Mouse (Mus musculus) midbrain, embryonic 16.5 days (tissue): ENCODE measurements around the gene Abtb2. TPM values are rescaled to one million over a fixed set of nuclear protein-coding genes. Genes with fewer than 3 reads are reported as not detected.
A peak's percentile ranks its signal among the peaks of the same experiment; 100 is the strongest.

Experiments used
- ATAC-seq: fragments of 200-750 bp; cut with Nextera tagmentation; 2 replicates; pipeline ENCODE4 v1.8.0; 2017; ENCODE audit warnings: moderate TSS enrichment
- H3K27ac ChIP-seq: fragments of 300-500 bp; sonication (generic); 2 replicates; pipeline ENCODE4 v1.5.1; 2014; ENCODE audit warnings: mild to moderate bottlenecking, low read length, mixed read lengths
- H3K27me3 ChIP-seq: fragments of 300-500 bp; sonication (generic); 2 replicates; pipeline ENCODE4 v1.6.1; 2014; ENCODE audit warnings: low read depth, low read length, mixed read lengths; ENCODE audit not compliant: control insufficient read depth, insufficient read depth
- H3K36me3 ChIP-seq: fragments of 300-500 bp; sonication (generic); 2 replicates; pipeline ENCODE4 v1.6.1; 2014; ENCODE audit warnings: mild to moderate bottlenecking, low read length, moderate library complexity, mixed read lengths; ENCODE audit not compliant: control insufficient read depth, insufficient read depth
- H3K4me1 ChIP-seq: fragments of 300-500 bp; sonication (generic); 2 replicates; pipeline ENCODE4 v1.6.1; 2014; ENCODE audit warnings: mild to moderate bottlenecking, low read length, mixed read lengths; ENCODE audit not compliant: control insufficient read depth, insufficient read depth
- H3K4me2 ChIP-seq: fragments of 300-500 bp; sonication (generic); 2 replicates; pipeline ENCODE4 v1.6.1; 2014; ENCODE audit warnings: mild to moderate bottlenecking, low read length, mixed read lengths
- H3K4me3 ChIP-seq: fragments of 300-500 bp; sonication (generic); 2 replicates; pipeline ENCODE4 v1.5.1; 2014; ENCODE audit warnings: low read depth, mild to moderate bottlenecking, low read length, moderate library complexity, mixed read lengths
- H3K9ac ChIP-seq: fragments of 300-500 bp; sonication (generic); 2 replicates; pipeline ENCODE4 v1.6.1; 2014; ENCODE audit warnings: low read depth, low read length, mixed read lengths
- H3K9me3 ChIP-seq: fragments of 300-500 bp; sonication (generic); replicated peaks from 2 replicates; pipeline ENCODE4 v1.6.1; 2014; ENCODE audit warnings: mild to moderate bottlenecking, low read length, mixed read lengths; ENCODE audit not compliant: control insufficient read depth, poor library complexity, severe bottlenecking
- WGBS: fragments of 180-500 bp; shearing (Covaris S2); extraction: QIAGEN DNeasy Blood & Tissue Kit; methylation state at CpG from one replicate; pipeline ENCODE4 v1.1.7; 2014; 5-methylcytosine and 5-hydroxymethylcytosine counted together
- polyA plus RNA-seq: library from polyadenylated mRNA; unstranded; fragments of >200 nt; fragmentation: Nextera tagmentation; extraction: Ambion mirVana; gene quantifications from 2 replicates; pipeline ENCODE4 v1.2.1, GENCODE M21; 2015

The Abtb2 gene
- polyA plus RNA-seq, 1 experiment from 2014 or later = 8.7 TPM

DNA sequence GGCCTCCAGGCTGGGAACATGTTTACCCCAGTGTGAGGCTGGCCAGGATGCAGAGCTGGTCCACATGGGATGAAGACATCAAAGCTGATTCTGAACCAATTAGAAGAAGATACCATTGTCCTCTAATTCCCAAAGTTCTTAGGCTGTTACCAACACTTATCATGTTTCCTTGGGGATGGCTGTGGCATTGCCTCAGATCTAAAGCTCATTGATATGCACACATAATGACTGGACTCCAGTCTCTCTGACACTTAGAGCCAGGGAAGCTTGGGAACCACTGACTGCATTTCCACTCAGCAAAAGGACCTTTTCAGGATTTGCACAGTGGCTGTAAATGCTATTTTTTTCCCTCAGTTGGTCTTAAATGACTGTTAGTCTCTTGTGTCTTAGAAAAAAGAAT lies 52.3 kb downstream of the Abtb2 start:
- no peak; the same call in 1 of the 2 replicates for ATAC-seq
- no peak overlapping the region for H3K27ac ChIP-seq
- no peak overlapping the region for H3K9ac ChIP-seq

DNA sequence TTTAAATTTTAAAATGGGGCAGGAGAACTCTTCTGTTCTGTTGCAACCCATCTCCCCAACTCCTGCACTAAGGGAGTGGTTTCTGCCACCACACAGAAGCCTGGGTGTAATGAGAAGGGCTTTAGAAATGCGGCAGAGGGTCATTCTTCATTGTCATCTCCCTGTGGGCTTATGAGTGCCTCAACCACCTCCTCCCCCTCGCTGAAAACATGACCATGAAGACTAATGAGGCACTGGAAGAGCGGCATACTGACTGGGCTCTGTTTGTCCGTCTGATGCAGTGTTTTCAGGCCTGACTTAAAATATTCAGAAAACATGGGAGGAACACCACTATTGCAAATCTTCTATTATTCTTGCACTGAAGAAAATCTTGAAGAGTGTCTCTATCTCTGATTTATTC lies 56.8 kb downstream of the Abtb2 start:
- no peaks in the 10 kb centered on the region for H3K9me3 ChIP-seq
- H3K27ac ChIP-seq = no peak overlapping the region
- H3K9ac ChIP-seq = no peak overlapping the region
- H3K36me3 ChIP-seq = no peaks in the 10 kb centered on the region
- no peak overlapping the region for H3K4me2 ChIP-seq
- H3K27me3 ChIP-seq = no peaks in the 10 kb centered on the region
- H3K4me3 ChIP-seq = no peak overlapping the region
- 39% methylated on average over 4 of the region's 4 CpGs for WGBS
- peaks cover 22% of the 10 kb centered on the region for H3K4me1 ChIP-seq
- ATAC-seq = no peak

More for the DNA sequence above, 52.3 kb downstream of the Abtb2 start:
- H3K36me3 ChIP-seq = no peaks in the 10 kb centered on the region
- H3K4me2 ChIP-seq = no peak overlapping the region
- no peaks in the 10 kb centered on the region for H3K9me3 ChIP-seq
- no peaks in the 10 kb centered on the region for H3K27me3 ChIP-seq
- H3K4me3 ChIP-seq = no peak overlapping the region
- 0 out of 2 replicates have a peak, but pooled peaks cover 5% of the 10 kb centered on the region for H3K4me1 ChIP-seq

DNA sequence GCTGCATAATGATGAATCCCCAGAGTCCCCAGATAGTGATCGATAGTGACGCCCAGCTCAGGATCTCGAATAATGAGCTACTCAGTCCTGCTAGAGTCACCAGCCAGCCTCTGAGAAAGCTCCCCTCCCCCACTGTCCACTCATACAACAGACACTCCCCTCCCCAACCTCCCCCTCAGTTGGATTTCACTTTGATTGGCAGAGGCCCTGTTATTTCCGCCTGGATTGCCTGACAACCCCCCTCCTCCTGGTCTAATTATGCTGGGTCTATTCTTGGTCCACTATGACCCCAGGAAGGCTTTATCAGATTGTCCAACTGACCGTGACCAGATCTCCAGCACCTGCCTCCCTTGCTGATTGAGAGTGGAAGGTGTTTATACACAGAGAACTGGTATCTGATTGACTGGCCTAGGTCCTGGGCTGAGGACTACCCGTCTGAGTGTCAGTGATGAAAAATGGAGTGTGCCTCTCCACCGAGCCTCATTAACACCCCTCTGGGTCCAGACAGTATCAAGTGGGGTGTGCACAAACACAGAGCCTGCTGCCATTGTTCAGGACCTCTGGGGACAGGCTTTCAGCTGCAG lies 59.3 kb downstream of the Abtb2 start:
- peak overlapping the region; percentile 71 for H3K27ac ChIP-seq
- no peak overlapping the region for H3K9ac ChIP-seq
- H3K9me3 ChIP-seq = no peaks in the 10 kb centered on the region
- no peaks in the 10 kb centered on the region for H3K27me3 ChIP-seq
- H3K4me3 ChIP-seq = no peak overlapping the region
- ATAC-seq = peak; percentile 81
- WGBS = 5% methylated on average over 7 of the region's 7 CpGs
- no peak overlapping the region for H3K4me2 ChIP-seq
- no peaks in the 10 kb centered on the region for H3K36me3 ChIP-seq
- H3K4me1 ChIP-seq = peaks cover 29% of the 10 kb centered on the region

DNA sequence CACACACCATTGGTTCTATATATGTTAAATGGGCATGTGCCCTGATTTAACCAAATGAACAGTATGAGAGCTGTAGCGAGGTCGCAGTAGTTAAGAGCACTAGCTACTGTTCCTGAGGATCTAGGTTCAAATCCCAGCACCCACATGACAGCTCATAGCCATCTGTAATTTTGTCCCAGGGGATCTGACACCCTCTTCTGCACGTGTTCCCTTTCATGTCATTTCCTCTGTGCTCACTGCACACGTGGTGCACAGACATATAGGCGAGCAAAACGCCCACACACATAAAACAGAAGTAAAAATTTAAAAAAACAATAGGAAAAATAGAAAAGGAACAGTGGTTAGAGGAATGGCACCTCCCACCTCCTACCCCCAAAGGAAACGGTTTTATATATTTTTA lies 61.0 kb downstream of the Abtb2 start:
- no peaks in the 10 kb centered on the region for H3K27me3 ChIP-seq
- H3K4me1 ChIP-seq = peaks cover 40% of the 10 kb centered on the region
- no peak overlapping the region for H3K9ac ChIP-seq
- ATAC-seq = no peak
- H3K4me3 ChIP-seq = no peak overlapping the region
- H3K4me2 ChIP-seq = no peak overlapping the region
- H3K27ac ChIP-seq = no peak overlapping the region
- no peaks in the 10 kb centered on the region for H3K9me3 ChIP-seq
- H3K36me3 ChIP-seq = no peaks in the 10 kb centered on the region
- 83% methylated on average over 7 of the region's 7 CpGs for WGBS

DNA sequence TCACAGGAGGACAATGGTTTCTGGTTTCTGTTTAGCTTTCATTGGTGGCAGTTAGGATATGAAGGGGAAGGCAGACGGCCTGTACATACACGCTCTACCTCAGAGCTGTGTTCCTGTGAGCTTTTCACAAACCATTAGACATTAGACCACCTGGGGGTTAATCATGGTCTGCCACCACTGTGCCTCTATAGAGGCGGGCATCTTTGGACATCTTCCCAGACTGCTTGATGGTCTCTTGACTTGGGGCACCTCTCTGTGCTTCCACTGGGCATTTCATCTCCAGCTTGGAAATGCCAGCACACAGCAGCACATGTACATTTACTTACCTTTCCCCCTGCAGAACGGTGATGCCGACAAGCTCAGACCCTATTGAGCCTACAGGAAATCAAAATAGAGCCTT lies 63.8 kb downstream of the Abtb2 start:
- no peak overlapping the region for H3K4me3 ChIP-seq
- H3K9me3 ChIP-seq = no peaks in the 10 kb centered on the region
- H3K4me2 ChIP-seq = no peak overlapping the region
- no peak for ATAC-seq
- no peaks in the 10 kb centered on the region for H3K36me3 ChIP-seq
- WGBS = 59% methylated on average over 5 of the region's 5 CpGs
- H3K9ac ChIP-seq = no peak overlapping the region
- peaks cover 27% of the 10 kb centered on the region for H3K4me1 ChIP-seq
- H3K27me3 ChIP-seq = no peaks in the 10 kb centered on the region
- no peak overlapping the region for H3K27ac ChIP-seq

DNA sequence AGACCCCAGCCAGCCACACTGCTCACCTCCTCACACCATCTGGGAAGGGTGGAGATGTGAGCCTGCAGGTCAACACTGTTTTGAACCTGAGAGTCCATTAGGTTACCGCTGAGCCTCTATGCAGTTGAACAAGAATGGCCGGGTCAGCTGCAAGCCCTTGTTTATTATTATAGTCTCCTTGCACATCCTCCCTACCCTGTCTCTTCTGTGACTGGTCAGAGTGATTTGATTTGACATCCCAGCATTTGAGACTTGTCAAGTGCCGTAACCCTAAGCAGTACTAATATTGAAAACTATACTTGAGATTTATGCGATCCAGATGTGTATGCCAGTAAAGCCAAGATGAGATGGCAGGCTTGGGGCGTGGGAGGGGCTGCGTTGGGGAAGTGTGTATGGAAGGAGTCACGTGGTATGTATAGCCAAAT lies 65.2 kb downstream of the Abtb2 start:
- Histone ChIP-seq H3K9ac (no peak overlapping the region; the same call in 1 of the 2 replicates), H3K4me1 (peaks cover 18% of the 10 kb centered on the region), H3K9me3 (no peaks in the 10 kb centered on the region), H3K27ac (no peak overlapping the region), H3K27me3 (no peaks in the 10 kb centered on the region), H3K4me2 (no peak overlapping the region), H3K36me3 (no peaks in the 10 kb centered on the region), H3K4me3 (no peak overlapping the region)
- peak; percentile 25; the same call in 1 of the 2 replicates for ATAC-seq
- WGBS = 67% methylated on average over 7 of the region's 7 CpGs

DNA sequence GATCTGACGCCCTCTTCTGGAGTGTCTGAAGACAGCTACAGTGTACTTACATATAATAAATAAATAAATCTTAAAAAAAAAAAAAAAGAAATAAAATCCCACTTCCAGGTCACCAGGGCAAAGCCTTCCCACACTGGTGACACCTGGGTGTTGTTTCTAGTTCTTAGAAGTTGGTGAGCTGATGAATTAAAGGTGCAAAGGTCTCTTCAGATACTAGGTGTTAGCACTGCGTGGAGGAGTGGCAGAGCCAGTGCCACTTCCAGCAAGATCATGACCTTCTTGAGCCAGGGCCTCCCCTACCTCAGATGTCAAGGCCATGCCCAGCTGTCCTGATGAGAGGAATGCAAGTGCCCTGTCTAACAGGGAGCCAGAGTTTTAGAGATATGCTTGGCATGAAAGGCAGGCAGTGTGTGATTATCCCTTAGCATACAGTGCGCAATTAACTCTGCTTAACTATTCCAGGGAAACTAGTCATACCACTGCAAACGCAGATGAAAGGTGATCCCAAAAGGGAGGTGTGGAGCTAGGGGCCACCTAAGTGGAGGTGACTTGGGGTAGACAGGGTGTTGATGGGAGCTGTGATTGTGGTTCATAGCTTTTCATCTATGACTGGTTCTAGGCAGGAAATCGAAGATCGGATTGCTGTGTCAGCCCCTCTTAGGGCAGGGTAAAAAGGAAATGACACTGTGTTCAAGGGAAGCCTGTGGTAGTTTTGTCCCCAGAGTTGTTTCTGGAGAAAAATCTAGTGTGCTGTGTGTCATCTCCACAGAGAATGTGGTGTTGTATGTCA lies 66.2 kb downstream of the Abtb2 start:
- no peak overlapping the region for H3K27ac ChIP-seq
- no peak overlapping the region for H3K4me2 ChIP-seq
- H3K9me3 ChIP-seq = no peaks in the 10 kb centered on the region
- no peak for ATAC-seq
- WGBS = 90% methylated on average over 5 of the region's 6 CpGs
- H3K9ac ChIP-seq = no peak overlapping the region
- H3K4me1 ChIP-seq = peaks cover 26% of the 10 kb centered on the region
- no peaks in the 10 kb centered on the region for H3K36me3 ChIP-seq
- no peaks in the 10 kb centered on the region for H3K27me3 ChIP-seq
- H3K4me3 ChIP-seq = no peak overlapping the region

DNA sequence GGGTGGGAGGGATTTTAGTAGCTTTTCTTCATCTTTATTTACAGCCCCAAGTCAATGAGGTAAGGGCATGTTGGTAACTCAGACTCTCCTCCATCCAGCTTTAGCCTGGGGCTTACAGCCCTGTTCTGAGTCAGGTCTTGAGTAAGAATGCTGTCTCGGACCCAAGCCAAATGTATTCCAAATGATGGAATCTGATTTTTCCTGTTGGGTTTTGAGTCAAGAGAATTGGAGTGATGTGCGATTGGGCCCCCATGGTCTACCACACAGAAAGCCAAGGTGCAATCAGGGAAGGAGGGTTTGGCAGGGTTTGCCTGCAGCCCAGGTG lies 66.8 kb downstream of the Abtb2 start:
- Histone ChIP-seq H3K9me3 (no peaks in the 10 kb centered on the region), H3K9ac (no peak overlapping the region), H3K27me3 (no peaks in the 10 kb centered on the region), H3K4me1 (peaks cover 31% of the 10 kb centered on the region), H3K4me2 (no peak overlapping the region), H3K36me3 (no peaks in the 10 kb centered on the region), H3K27ac (no peak overlapping the region), H3K4me3 (no peak overlapping the region)
- 88% methylated on average over 2 of the region's 2 CpGs for WGBS
- ATAC-seq = no peak

DNA sequence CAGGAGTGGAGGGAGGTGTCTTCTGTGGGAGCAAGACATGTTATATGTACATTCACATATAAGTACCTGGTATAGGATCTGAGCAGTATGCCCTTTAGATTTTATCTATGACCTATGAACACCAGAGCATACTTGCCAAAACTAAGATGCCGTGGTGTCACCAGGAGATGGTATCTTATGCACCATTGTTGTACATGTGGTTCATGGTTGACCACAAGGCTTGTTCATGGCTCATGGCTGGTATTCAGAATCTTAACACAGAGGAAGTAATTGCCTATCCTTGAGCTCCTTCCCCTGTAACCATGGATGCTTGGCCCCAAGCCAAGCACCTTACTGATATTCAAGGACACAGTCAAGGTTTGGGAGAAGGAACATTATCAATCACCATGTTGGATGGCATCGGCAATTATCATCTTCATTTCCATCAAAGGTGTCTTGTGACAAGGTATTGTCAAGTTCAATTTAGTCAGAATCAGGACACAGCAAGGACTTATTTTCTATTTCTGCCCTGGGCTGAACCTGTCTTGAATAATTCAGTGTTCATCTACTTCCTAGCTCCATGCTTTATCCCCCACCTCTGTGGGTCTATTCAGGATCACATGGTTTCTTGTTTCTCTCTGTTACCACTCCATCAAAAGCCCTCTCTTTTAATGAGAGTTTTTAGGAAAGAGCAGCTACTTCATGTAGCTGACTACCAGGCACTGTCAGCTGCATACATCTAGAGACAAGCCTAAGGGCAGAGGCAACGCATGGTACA lies 69.8 kb downstream of the Abtb2 start:
- ATAC-seq = peak; percentile 29; the same call in 1 of the 2 replicates
- no peak overlapping the region for H3K27ac ChIP-seq
- no peak overlapping the region for H3K4me2 ChIP-seq
- no peak overlapping the region for H3K4me3 ChIP-seq
- H3K4me1 ChIP-seq = peaks cover 26% of the 10 kb centered on the region
- no peaks in the 10 kb centered on the region for H3K36me3 ChIP-seq
- H3K9ac ChIP-seq = no peak overlapping the region
- H3K9me3 ChIP-seq = no peaks in the 10 kb centered on the region
- H3K27me3 ChIP-seq = no peaks in the 10 kb centered on the region
- 87% methylated on average over 3 of the region's 3 CpGs for WGBS
